Mouse (Mus musculus): Measurements from ENCODE around the gene Amigo1.
A peak's percentile ranks its signal among the peaks of the same experiment; 100 is the strongest.

The Amigo1 gene

DNA sequence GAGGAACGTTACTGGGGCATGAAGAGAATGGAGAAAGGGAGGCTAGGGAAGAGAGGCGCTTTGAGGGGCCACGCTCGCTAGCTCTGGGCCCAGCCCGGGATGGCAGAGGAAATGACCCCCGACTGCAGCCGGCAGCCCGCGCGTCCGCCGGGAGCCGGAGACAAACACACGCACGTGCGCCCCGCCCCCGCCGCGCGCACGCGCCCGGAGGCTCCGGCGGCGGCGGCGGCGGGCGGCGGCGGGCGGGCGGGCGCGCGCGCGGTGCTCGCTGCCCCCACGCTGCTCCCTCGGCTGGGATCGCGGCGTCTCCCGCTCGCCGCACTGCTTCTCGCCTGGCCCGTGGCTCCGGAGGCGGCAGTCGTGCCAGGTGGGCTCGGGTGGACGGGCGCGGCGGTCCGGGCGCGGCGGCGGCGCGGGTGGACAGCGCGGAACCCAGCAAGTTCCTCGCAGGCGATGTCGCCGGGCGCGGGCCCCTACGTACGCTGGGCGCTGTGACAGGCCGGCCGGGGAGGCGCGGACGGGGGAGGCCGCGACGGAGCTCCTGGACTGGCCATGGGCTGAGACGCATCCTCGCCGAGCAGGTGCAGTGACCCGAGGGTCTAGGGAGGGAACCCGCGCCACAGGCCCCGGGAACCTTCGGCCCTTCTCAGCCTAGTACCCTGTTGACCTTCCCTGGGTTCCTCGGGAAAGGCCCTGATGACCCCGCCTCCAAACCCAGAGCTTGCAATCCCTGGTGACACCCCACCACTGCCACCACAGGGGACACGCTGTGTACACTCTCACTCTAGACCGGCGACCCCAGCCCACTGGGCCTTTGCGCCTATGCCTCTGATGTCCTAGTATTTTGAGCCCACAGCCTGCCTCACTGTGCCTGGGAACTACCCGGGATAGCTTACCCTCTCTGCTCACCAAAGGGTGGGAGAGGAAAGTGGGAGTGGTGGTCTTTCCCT lies at the start of gene Amigo1:
TSS of gene Amigo1 (plus strand) at position 238 of the 950 bp plus-strand sequence.
- no peak for DNase-seq (ENCODE audit: extremely low spot score, low read depth, low spot score)

DNA sequence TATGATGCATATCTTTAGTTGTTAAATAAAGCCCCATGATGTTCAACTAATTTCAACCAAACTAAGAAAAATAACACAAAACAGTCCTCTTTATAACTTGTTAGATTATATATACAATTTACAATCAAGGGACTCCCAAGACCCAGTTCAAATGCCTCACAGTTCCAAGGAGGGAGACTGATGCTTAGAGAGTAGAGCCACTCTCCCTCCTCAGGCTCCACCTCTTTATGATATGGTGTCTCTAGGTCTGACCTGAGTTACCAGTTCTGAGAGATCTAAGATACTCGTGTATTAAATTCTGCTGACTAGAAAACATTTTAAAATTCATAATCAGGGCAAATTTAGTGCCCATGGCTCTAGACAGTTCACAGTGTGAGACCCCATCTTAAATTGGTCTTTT lies 47.0 kb upstream of the Amigo1 start:
- no peak for DNase-seq (ENCODE audit: extremely low spot score, low read depth, low spot score)

- DNase-seq (ENCODE audit: extremely low spot score, low read depth, low spot score), result no peak
Observed at GRCm38 (mm10) chr3:108140786-108141185, 45.3 kb upstream of the Amigo1 start.

GRCm38 (mm10) chr3:108145534-108146445 lies 40.3 kb upstream of the Amigo1 start, which contains the start of gene Gnai3:
Gene Gnai3 (minus strand): TSS chr3:108146146.
- DNase-seq (ENCODE audit: extremely low spot score, low read depth, low spot score), result peak; percentile 54

- no peak for DNase-seq (ENCODE audit: extremely low spot score, low read depth, low spot score)
Observed at GRCm38 (mm10) chr3:108146671-108147070, 39.5 kb upstream of the Amigo1 start.

GRCm38 (mm10) chr3:108147386-108148235 lies 38.5 kb upstream of the Amigo1 start:
- DNase-seq (ENCODE audit: extremely low spot score, low read depth, low spot score), result peak; percentile 86

DNA sequence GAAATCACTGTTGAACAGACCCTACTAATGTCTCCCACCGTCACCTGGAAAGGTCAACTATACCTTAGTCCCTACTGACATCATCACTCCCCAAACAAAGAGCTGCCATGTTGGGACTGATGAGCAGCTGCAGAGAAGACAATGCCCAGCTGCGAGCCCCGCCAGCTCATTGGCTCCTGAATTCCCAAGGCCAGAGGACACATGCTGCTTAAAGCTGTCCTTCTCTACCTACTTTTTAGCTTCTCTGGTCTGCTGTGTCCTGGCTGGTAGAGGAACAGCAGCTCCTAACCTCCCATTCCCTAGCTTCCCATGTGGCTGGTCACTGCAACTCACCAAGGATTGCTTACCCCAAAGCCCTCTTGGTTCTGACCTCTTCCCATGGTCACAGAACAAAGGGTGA lies 33.8 kb upstream of the Amigo1 start:
- DNase-seq (ENCODE audit: extremely low spot score, low read depth, low spot score), result no peak

DNA sequence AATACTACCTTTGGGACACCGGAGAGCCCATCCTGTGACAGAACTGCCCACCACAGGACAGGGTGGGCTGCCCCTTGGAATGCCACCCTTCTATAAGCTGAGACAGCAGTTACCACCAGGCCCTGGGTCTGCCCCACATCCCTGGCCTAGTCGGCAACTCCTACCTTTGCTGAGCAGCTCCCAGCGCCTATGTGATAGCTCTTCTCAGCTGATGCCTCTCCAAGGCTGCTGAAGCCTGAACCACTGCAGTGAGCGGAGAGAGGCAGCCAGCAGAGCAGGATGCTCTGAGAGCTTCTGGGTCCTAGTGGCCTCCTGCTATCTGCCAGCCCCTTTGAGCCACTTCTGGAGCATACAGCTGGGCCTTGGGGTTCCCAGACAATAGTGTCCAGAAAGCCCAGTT lies 31.5 kb upstream of the Amigo1 start, which contains the start of gene Gpr61:
TSS of gene Gpr61 (minus strand) at position 227 of the 400 bp plus-strand sequence.
- DNase-seq (ENCODE audit: extremely low spot score, low read depth, low spot score), result no peak

GRCm38 (mm10) chr3:108158383-108159037 lies 27.6 kb upstream of the Amigo1 start:
- DNase-seq (ENCODE audit: extremely low spot score, low read depth, low spot score), result no peak

DNA sequence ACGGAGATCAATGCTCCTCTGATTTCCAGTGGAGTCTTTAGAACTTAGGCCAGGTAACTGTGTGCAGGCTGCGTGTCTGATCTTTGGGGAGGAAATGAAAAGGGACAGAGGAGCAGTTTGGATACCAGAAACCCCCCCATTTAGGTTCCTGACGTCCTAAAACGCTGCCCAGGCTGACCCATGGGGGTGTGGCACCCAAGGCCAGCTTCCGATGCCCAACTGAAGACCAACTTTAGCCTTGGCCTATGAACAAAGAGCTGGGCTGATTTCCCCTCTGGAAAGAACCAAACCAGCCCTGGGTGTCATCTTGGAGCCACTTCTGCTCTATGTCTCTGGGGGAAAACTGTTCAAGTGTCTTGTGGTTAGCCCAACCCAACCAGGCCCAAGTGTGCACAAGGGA lies 22.0 kb upstream of the Amigo1 start:
- no peak for DNase-seq (ENCODE audit: extremely low spot score, low read depth, low spot score)

- DNase-seq (ENCODE audit: extremely low spot score, low read depth, low spot score), result no peak
Observed at GRCm38 (mm10) chr3:108164807-108165206, 21.3 kb upstream of the Amigo1 start.

- no peak for DNase-seq (ENCODE audit: extremely low spot score, low read depth, low spot score)
Observed at GRCm38 (mm10) chr3:108165532-108166315, 20.4 kb upstream of the Amigo1 start.

- DNase-seq (ENCODE audit: extremely low spot score, low read depth, low spot score), result no peak
Observed at GRCm38 (mm10) chr3:108166486-108167211, 19.5 kb upstream of the Amigo1 start.

GRCm38 (mm10) chr3:108167499-108167898 lies 18.6 kb upstream of the Amigo1 start:
- DNase-seq (ENCODE audit: extremely low spot score, low read depth, low spot score), result no peak

- DNase-seq (ENCODE audit: extremely low spot score, low read depth, low spot score), result no peak
Observed at GRCm38 (mm10) chr3:108169199-108169598, 16.9 kb upstream of the Amigo1 start.

DNA sequence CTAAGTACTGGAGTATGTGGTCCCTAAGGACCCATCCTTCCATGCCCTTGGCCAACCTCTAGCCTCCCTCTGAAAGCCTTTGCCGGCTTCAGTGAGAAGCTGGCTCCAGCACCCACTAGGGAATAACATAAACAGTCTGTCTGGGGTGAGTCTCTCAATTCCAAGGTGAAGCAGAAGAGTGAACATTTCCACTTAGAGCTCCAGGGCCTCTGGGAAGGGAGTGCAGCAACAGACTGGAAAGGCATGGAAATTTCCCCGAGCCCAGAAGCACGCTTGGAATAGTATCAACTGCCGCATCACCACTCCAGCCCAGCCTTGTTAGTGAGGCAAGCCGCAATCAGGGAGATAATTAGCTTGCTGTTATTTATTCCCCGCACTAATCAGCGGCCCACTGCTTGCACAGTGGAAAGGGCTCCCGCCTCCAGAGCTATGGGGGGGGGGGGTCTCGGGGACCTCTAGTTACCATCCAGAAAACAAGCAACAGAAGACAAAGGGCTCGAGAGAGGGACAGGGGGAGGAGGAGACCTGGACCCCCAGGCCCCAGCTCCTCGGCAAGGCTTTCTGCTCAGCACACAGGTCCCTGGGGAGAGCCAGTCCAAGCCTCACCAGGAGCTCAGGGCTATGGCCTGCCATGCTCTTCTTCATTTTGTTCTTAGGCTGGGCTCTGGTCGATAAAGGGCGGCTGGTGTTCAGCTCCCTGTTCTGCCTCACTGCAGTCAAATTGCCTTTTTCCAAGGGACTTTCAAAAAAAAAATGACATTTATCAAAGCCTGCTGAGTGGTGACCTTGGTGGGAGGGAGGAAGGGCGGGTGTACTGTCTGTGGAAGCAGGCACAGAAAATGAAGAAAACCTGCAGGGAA lies 11.2 kb upstream of the Amigo1 start:
- DNase-seq (ENCODE audit: extremely low spot score, low read depth, low spot score), result no peak

Measured in hindlimb bud, embryonic 11.5 days (tissue).